ENCODE assay signal across 9 mouse cellular contexts in the genomic region with DNA sequence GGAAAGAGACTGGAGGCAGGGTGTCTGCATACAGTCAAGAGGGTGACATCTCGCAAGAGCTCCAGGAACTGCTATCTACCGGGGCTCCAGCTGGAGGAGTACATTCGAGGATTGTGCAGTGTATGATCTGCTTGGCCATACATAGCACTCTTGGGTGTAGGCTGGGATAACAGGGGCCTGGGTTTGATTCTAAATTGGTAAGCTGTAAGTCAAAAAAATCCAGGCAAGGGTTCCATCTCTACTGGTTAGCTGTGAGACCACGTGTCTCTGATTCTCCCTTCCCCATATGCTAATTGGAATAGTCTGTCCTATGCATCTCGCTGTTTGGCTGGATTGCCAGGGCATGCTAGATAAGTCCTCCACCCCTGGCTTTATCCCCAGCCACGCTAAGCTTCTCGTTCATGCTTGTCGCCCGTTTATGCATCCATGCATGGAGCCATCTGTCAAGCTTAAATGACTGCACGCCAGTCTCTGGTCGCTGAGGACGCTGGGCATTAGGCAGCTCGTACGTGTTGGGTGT. TPM values are rescaled to one million over a fixed set of nuclear protein-coding genes. Genes with fewer than 3 reads are reported as not detected.
DNase-seq lines count a peak whose midpoint lies in the region; ATAC-seq and TF ChIP-seq lines count a peak whose summit lies in the region.
"Had no signal": no experiment of that assay in that cellular context is flagged by ENCODE, and none has a peak within 500 bp of the region (broad histone marks: within the 10 kb centered on the region; RNA-seq: fewer than 3 reads in every experiment).

No protein-coding gene starts in this region.

- no peaks in the 10 kb centered on the region for H3K9me3 ChIP-seq in heart, embryonic 11.5 days (replicated peaks; ENCODE audit: control insufficient read depth, low read length)
- no peaks in the 10 kb centered on the region for H3K9me3 ChIP-seq in forebrain, postnatal 0 days (ENCODE audit: low read length)
- no peaks in the 10 kb centered on the region for H3K9me3 ChIP-seq in midbrain, embryonic 14.5 days (ENCODE audit: control insufficient read depth, low read length)

- no peak for ATAC-seq in heart, embryonic 11.5 days (replicated peaks; ENCODE audit: insufficient number of reproducible peaks, low FRiP score, low TSS enrichment)
- peak; percentile 83 for ATAC-seq in forebrain, postnatal 0 days
- ATAC-seq in midbrain, embryonic 14.5 days (ENCODE audit: low FRiP score, low TSS enrichment): peak; percentile 58; the same call in 1 of the 2 replicates
- no peak for ATAC-seq in CD4-positive, CD25-positive, alpha-beta regulatory T cell, adult 4 months

- no peak for TF ChIP-seq CTCF in heart, adult 2 months (IDR thresholded peaks at IDR 0.05)
- TF ChIP-seq CTCF in forebrain, postnatal 0 days (IDR thresholded peaks at IDR 0.05; ENCODE audit: low read depth): no peak

- no peaks in the 10 kb centered on the region for H3K27me3 ChIP-seq in heart, embryonic 11.5 days (ENCODE audit: control insufficient read depth, insufficient read depth, low read length)
- H3K27me3 ChIP-seq in heart, adult 2 months (ENCODE audit: control insufficient read depth, insufficient read depth, low read length): no peaks in the 10 kb centered on the region
- H3K27me3 ChIP-seq in forebrain, postnatal 0 days (ENCODE audit: insufficient read depth, low read length): no peaks in the 10 kb centered on the region
- no peaks in the 10 kb centered on the region for H3K27me3 ChIP-seq in midbrain, embryonic 14.5 days (ENCODE audit: control insufficient read depth, insufficient read depth, low read length)

- H3K9ac ChIP-seq in heart, embryonic 11.5 days (ENCODE audit: low read depth, low read length): peak overlapping the region; percentile 67; the same call in 1 of the 2 replicates
- H3K9ac ChIP-seq in heart, adult 2 months (ENCODE audit: low read depth, low read length): no peak overlapping the region
- H3K9ac ChIP-seq in forebrain, postnatal 0 days: no peak overlapping the region
- H3K9ac ChIP-seq in midbrain, embryonic 14.5 days (replicated peaks; ENCODE audit: low read length): 0 out of 2 replicates have a peak overlapping the region, but pooled peaks have one; percentile 26

- no peak overlapping the region for H3K4me3 ChIP-seq in heart, embryonic 11.5 days (ENCODE audit: low read depth, low read length)
- no peak overlapping the region for H3K4me3 ChIP-seq in heart, adult 2 months
- H3K4me3 ChIP-seq in forebrain, postnatal 0 days (ENCODE audit: low read depth, low read length): no peak overlapping the region
- H3K4me3 ChIP-seq in midbrain, embryonic 14.5 days (replicated peaks; ENCODE audit: low read depth, low read length): 0 out of 2 replicates have a peak overlapping the region, but pooled peaks have one; percentile 9

- intact Hi-C loops in heart, adult 2 months (cut with DNase I): no loop called here

- peak overlapping the region; percentile 92 for H3K27ac ChIP-seq in heart, embryonic 11.5 days (ENCODE audit: low read depth, low read length)
- no peak overlapping the region for H3K27ac ChIP-seq in heart, adult 2 months
- H3K27ac ChIP-seq in forebrain, postnatal 0 days (ENCODE audit: low read depth, low read length): no peak overlapping the region
- peak overlapping the region; percentile 68 for H3K27ac ChIP-seq in midbrain, embryonic 14.5 days (replicated peaks; ENCODE audit: low read depth, low read length)

- no peak for DNase-seq in heart, adult 2 months
- DNase-seq in NIH3T3 (ENCODE audit: low read depth): peak; percentile 34
- peak; percentile 59 for DNase-seq in forebrain, postnatal 0 days
- peak; percentile 74 for DNase-seq in midbrain, embryonic 14.5 days
- no peak for DNase-seq in gastrocnemius, postnatal 4 days (ENCODE audit: low spot score in 2 of 2)
- no peak for DNase-seq in ovary, adult 18-20 months (ENCODE audit: low spot score)

- no peak for TF ChIP-seq POLR2A in heart, adult 2 months (IDR thresholded peaks at IDR 0.05; ENCODE audit: insufficient read depth, low read depth, low read length)

- H3K36me3 ChIP-seq in heart, embryonic 11.5 days (ENCODE audit: control insufficient read depth, insufficient read depth, low read length): no peaks in the 10 kb centered on the region
- H3K36me3 ChIP-seq in heart, adult 2 months (ENCODE audit: control insufficient read depth, insufficient read depth, low read length): no peaks in the 10 kb centered on the region
- H3K36me3 ChIP-seq in forebrain, postnatal 0 days (ENCODE audit: insufficient read depth): no peaks in the 10 kb centered on the region
- no peaks in the 10 kb centered on the region for H3K36me3 ChIP-seq in midbrain, embryonic 14.5 days (ENCODE audit: control insufficient read depth, insufficient read depth, low read length)

- 34% methylated on average over 14 of the region's 14 CpGs for WGBS in heart, embryonic 11.5 days (ENCODE audit: insufficient replicate concordance)
- WGBS in heart, adult 2 months: 61% methylated on average over 14 of the region's 14 CpGs
- WGBS in forebrain, postnatal 0 days: 26% methylated on average over 14 of the region's 14 CpGs
- 14% methylated on average over 14 of the region's 14 CpGs for WGBS in midbrain, embryonic 14.5 days

- peak overlapping the region; percentile 62 for H3K4me2 ChIP-seq in heart, embryonic 11.5 days
- peak overlapping the region; percentile 24; the same call in 1 of the 2 replicates for H3K4me2 ChIP-seq in forebrain, postnatal 0 days (ENCODE audit: low read depth)
- H3K4me2 ChIP-seq in midbrain, embryonic 14.5 days (ENCODE audit: low read length): peak overlapping the region; percentile 42

- peaks cover 27% of the 10 kb centered on the region for H3K4me1 ChIP-seq in heart, embryonic 11.5 days (ENCODE audit: control insufficient read depth, insufficient read depth, low read length)
- no peaks in the 10 kb centered on the region for H3K4me1 ChIP-seq in heart, adult 2 months (ENCODE audit: control insufficient read depth, insufficient read depth, low read length)
- H3K4me1 ChIP-seq in forebrain, postnatal 0 days (ENCODE audit: insufficient read depth): 0 out of 2 replicates have a peak, but pooled peaks cover 3% of the 10 kb centered on the region
- peaks cover 22% of the 10 kb centered on the region for H3K4me1 ChIP-seq in midbrain, embryonic 14.5 days (ENCODE audit: control insufficient read depth, insufficient read depth, low read length)

- no peaks in the 10 kb centered on the region for H3K79me2 ChIP-seq in heart, adult 2 months (replicated peaks; ENCODE audit: control insufficient read depth, insufficient read depth, low read length)

- TF ChIP-seq EP300 in heart, adult 2 months (IDR thresholded peaks at IDR 0.05; ENCODE audit: insufficient read depth, low read depth, low read length): no peak

RNA-seq across cellular contexts. Expression of gene Fzd2, which starts 20.8 kb away (rescaled TPM):
- polyA plus RNA-seq in heart, embryonic 11.5 days (2014; fragmentation: Nextera tagmentation; extraction: Ambion mirVana): 23.9 and 25.0 TPM in 2 replicates
- total RNA-seq in heart, adult 2 months (2021): 1 to 10 TPM; 2.6 to 2.8 TPM
- polyA plus RNA-seq in heart, adult 2 months (2012; rRNA removed): 7.2 and 10.0 TPM in 2 replicates
- 12.0 and 15.2 TPM in 2 replicates for total RNA-seq in forebrain, postnatal 0 days (2014; rRNA removed)
- 4.5 and 4.6 TPM in 2 replicates for polyA plus RNA-seq in forebrain, postnatal 0 days (2015; fragmentation: Nextera tagmentation; extraction: Ambion mirVana)
- 7.2 and 8.0 TPM in 2 replicates for polyA plus RNA-seq in midbrain, embryonic 14.5 days (2014; fragmentation: Nextera tagmentation; extraction: Ambion mirVana)
- 10 to 100 TPM; 23.0 to 24.4 TPM for total RNA-seq in gastrocnemius, postnatal 4 days (2021)
- not detected for polyA plus RNA-seq in CD4-positive, CD25-positive, alpha-beta regulatory T cell, adult 4 months (2017; shearing (Covaris generic))
- total RNA-seq: hematopoietic stem cell, adult 5-6 weeks had no signal

RNA-seq across cellular contexts. Expression of gene Meioc, which starts 38.6 kb away (rescaled TPM):
- polyA plus RNA-seq in heart, embryonic 11.5 days (2014; fragmentation: Nextera tagmentation; extraction: Ambion mirVana): 0.96 and 1.1 TPM in 2 replicates
- not detected for total RNA-seq in heart, adult 2 months (2021)
- 0.09 TPM in 1 of 2 replicates, not detected in the other for polyA plus RNA-seq in heart, adult 2 months (2012; rRNA removed)
- not detected in 2 replicates for total RNA-seq in forebrain, postnatal 0 days (2014; rRNA removed)
- polyA plus RNA-seq in forebrain, postnatal 0 days (2015; fragmentation: Nextera tagmentation; extraction: Ambion mirVana): 0.08 and 0.10 TPM in 2 replicates
- polyA plus RNA-seq in midbrain, embryonic 14.5 days (2014; fragmentation: Nextera tagmentation; extraction: Ambion mirVana): 0.12 TPM in 1 of 2 replicates, not detected in the other
- under 1 TPM; 0.10 to 0.18 TPM for total RNA-seq in gastrocnemius, postnatal 4 days (2021)
- polyA plus RNA-seq in CD4-positive, CD25-positive, alpha-beta regulatory T cell, adult 4 months (2017; shearing (Covaris generic)): under 1 TPM in 1 of 2 experiments, not detected in 1; 0.16 TPM
- total RNA-seq: hematopoietic stem cell, adult 5-6 weeks had no signal

RNA-seq across cellular contexts. Expression of gene Gm11627, which starts 45.7 kb away (rescaled TPM):
- polyA plus RNA-seq in heart, embryonic 11.5 days (2014; fragmentation: Nextera tagmentation; extraction: Ambion mirVana): 13.6 and 13.9 TPM in 2 replicates
- 1 to 10 TPM; 1.2 to 1.5 TPM for total RNA-seq in heart, adult 2 months (2021)
- 4.0 and 4.9 TPM in 2 replicates for polyA plus RNA-seq in heart, adult 2 months (2012; rRNA removed)
- total RNA-seq in forebrain, postnatal 0 days (2014; rRNA removed): 2.6 and 5.5 TPM in 2 replicates
- polyA plus RNA-seq in forebrain, postnatal 0 days (2015; fragmentation: Nextera tagmentation; extraction: Ambion mirVana): 3.7 and 5.9 TPM in 2 replicates
- 2.3 and 4.2 TPM in 2 replicates for polyA plus RNA-seq in midbrain, embryonic 14.5 days (2014; fragmentation: Nextera tagmentation; extraction: Ambion mirVana)
- total RNA-seq in gastrocnemius, postnatal 4 days (2021): 1 to 10 TPM; 2.1 to 2.8 TPM
- not detected for polyA plus RNA-seq in CD4-positive, CD25-positive, alpha-beta regulatory T cell, adult 4 months (2017; shearing (Covaris generic))
- total RNA-seq: hematopoietic stem cell, adult 5-6 weeks had no signal

Comparison
In these comparisons a context has a peak if more than half of its experiments do, and no peak if none do; other contexts are left out.
1. H3K27ac ChIP-seq: peak in heart, embryonic 11.5 days (single experiment) and midbrain, embryonic 14.5 days (single experiment); none in heart, adult 2 months (single experiment) and forebrain, postnatal 0 days (single experiment).
2. H3K9ac ChIP-seq: peak in heart, embryonic 11.5 days (single experiment) and midbrain, embryonic 14.5 days (single experiment); none in heart, adult 2 months (single experiment) and forebrain, postnatal 0 days (single experiment).
3. ATAC-seq: peak in forebrain, postnatal 0 days (single experiment) and midbrain, embryonic 14.5 days (single experiment); none in heart, embryonic 11.5 days (single experiment) and CD4-positive, CD25-positive, alpha-beta regulatory T cell, adult 4 months (single experiment).
4. DNase-seq: peak in NIH3T3 (single experiment), forebrain, postnatal 0 days (single experiment) and midbrain, embryonic 14.5 days (single experiment); none in heart, adult 2 months (0 of 2), gastrocnemius, postnatal 4 days (0 of 2) and ovary, adult 18-20 months (single experiment).
5. Peak in every context shown above with its lines, with median percentiles within 50 percentile points of each other: H3K4me2 ChIP-seq.